Mouse (Mus musculus): ENCODE measurements around the gene Kif17.

Gene Kif17

DNA sequence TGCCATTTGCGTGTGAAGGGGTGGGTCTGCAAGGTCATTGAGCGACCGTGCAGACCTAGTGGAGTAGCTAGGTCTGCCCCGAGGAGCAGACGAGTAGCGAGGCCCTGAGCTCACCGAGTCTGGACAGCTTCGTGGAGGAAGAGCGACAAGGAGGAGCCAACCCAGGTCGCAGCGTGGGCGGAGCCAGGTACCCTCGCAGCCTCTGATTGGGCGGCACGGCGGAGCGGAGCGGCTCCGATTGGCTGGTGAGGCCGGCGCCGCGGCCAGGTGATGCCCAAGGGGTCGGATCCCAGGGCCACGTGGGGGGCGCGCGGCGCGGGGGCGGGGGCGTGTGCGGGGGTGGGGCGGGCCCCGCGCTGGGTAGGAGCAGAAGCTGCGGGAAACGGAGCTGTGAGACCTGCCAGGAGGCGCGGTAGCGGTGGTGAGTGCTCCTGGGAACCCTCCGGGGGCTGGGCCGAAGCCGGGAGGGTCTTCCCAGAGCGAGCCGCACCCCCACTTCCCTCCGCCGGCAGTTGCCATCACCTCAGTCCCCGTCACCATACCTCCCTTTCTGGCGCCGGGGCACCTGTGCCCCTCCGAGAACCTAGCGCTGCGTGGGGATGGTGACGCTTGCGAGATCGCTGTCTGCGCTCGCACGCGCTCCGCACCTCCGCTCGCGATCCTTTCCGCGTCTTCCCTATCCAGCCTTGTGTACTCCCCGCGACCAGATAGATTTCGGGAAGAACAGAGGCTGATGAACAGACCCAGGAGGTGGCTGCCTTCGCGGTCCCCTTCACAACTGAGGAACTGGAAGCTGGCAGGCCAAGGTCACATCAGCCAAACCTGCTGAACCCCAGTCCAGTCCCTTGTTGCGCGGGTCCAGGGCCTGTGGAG is at the start of gene Kif17, which contains the start of gene Sh2d5:
Gene Kif17 (plus strand): TSS at position 348 of the 873 bp plus-strand sequence.
Gene Sh2d5 (plus strand): TSS at position 316 of the 873 bp plus-strand sequence.
- peak; percentile 91 for DNase-seq (ENCODE audit: low read depth, low spot score)

DNA sequence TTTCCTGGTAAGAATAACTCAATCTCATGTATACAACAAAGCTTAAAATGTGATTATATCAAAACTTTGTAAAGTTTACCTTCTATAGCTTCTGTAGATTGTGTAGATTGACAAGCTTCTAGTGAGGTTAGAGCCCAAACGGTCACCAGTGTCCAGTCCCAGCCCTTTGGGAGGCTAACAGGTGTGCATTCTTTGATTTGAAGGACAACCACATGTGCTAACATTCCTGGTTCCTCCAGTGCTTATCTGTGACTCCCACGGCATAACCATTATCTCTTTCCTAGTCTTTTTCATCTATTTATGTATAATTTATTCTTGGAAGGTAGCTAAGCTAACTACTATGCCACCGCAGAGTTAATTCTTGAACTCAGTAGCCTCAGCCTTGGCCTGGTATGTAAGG is 49.5 kb upstream of the Kif17 start:
- no peak for DNase-seq (ENCODE audit: low read depth, low spot score)

DNA sequence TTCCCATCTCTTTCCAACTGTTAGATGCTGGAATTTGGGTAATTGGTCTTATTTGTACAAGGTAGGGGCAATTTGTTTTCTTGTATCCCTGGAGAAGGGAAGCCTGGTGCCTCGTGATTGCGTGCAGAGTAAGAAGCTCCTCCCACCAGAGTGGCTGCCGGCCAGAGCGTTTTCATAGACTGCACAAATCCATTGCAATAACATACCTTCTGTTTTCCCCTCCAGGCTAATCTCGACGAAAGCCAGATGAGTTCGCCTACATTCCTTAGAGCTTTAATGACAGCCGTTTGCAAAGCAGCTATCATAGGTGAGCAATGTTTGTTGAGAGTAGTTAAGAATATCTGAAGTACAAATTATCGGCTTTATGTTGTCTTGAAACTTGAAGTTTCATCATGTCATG is 48.5 kb upstream of the Kif17 start:
- peak; percentile 16 for DNase-seq (ENCODE audit: low read depth, low spot score)

DNA sequence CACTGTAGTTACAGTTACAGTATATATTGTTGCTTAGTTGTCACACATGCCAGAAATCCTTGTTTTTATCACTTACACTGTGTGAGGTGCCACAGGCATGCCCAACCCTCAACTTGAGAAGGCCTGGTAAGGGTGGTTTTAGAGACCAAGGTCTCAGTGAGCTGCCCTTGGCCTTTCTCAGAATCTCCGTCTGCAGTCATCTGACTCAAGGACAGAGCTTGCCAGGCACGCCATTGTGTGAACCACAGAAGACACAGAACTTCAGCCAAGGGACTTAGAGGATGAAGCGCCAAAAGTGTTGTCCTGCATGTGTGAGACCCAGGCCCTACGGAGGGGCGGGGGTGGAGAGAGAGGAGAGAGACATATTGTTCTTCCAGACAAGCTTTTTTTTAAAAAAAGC is 40.1 kb upstream of the Kif17 start:
- no peak for DNase-seq (ENCODE audit: low read depth, low spot score)

DNA sequence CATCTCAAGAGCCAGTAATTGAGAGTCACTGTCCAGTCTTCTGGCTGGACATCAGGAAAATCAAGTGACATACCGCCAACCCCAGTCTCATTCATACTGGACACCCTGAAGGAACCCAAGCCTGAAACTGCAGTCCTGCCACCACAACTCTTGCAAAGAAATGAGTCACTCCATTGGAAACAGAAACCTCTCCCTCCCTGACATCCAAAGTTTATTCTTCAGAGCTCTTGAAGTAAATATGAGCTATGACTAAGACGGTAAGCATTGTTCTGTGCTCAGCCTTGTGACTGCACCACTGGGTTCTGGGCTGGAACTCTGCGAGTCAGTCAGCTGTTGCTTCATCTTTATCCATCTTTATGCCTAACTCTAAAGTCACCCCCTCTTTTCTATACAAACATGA is 36.4 kb upstream of the Kif17 start:
- DNase-seq (ENCODE audit: low read depth, low spot score), result no peak

DNA sequence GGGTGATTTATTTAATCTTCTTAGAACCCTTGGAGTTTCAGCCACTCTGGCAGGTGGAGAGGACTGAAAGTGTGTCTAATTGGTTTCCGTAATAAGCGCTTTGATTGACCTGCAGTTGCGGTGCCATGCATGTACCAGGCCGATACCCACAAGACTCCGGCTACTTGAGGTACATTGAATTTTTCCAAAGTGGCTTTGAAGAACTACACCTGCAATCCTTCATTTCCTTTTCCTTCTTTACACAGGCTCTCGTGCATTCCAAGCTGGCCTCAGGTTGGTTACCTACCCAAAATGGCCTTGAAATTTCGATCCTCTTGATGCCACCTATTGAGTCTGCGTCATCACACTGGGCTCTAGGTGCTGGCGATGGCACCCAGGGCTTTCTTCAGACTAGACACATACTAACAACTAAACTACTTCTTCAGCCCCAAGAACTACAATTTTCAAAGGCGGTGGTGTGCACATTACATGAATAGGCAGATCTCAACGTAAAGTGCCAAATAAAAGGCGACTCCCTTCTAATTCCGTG is 34.5 kb upstream of the Kif17 start:
- no peak for DNase-seq (ENCODE audit: low read depth, low spot score)

DNA sequence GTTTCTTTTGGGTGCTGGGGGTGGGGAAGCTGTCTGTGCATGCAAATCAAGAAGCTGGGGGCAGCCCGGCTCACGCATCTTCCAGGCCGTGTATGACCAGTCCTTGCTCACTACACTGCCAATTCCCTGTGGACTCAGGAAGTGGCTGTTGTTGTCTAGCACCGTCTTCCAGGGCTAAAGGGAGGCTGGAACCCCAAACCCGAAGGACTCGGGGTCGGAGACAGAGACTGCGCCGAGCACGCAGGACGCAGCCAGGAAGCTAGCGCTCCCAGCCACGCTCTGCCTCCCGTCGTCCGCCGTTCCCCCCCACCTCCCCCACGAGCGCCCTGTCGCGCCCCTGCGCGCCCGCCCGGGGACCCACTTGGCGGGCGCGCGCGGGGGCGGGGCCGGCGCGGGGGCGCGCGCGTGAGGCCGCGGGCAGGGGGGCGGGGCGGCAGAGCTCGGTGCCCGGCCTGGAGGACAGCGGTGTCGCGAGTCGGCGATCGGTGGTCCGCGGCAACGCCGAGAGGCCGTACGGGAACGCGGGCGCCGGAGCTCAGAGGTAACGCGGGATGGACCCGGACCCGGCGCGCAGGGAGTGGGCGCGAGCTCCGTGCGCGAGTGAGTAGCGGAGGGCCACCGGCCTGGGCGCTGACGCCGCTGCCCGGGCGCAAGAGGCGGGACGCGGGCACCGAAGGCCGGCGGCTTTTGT is 33.9 kb upstream of the Kif17 start, which contains the start of gene Hp1bp3:
Gene Hp1bp3 (plus strand): TSS at position 97 of the 691 bp plus-strand sequence.
- peak; percentile 75 for DNase-seq (ENCODE audit: low read depth, low spot score)

DNA sequence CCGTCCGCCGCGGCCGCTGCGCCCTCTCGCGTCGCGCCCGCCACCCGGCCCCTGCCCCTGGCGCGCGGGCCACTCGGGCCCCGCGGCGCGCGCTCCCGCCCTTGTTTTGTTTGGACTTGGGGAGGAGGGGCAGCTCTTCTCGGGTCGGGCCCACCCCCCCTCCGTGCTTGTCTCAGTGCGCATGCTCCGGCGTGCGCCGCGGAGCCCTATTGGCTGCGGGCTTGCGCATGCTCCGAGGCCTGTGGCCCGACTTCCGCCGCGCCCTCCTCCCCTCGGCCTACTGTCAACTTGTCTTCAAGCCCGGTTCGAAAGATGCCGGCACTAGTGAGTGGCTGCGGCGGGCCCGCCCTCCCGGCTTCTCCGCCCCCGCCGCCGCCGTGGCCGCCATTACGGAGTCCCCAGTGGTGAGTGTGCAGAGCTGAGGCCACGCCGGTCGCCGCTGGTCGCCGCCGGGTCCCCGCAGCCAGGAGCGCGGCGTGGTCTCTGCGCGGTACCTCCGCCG is 33.3 kb upstream of the Kif17 start:
- peak; percentile 97 for DNase-seq (ENCODE audit: low read depth, low spot score)

DNA sequence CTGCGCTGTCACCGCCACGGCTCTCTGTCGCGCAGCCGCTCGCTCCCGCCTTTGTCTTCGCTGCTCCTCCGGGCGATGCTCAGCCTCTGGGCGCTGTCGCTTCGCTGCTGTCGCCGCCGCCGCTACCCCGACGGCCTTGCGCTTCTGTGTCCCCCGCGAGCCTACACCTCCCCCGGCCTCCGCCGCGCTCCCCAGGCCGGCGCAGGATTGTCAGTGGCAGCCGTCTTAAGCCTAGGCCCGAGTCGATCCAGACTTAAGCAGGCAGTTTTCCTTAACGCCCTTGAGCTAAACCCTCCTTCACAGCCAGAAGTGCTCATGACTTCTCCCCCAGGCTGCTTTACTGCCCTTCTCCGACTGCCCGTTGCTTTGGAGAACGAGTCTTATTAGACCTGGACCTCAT is 32.8 kb upstream of the Kif17 start:
- DNase-seq (ENCODE audit: low read depth, low spot score), result peak; percentile 46

DNA sequence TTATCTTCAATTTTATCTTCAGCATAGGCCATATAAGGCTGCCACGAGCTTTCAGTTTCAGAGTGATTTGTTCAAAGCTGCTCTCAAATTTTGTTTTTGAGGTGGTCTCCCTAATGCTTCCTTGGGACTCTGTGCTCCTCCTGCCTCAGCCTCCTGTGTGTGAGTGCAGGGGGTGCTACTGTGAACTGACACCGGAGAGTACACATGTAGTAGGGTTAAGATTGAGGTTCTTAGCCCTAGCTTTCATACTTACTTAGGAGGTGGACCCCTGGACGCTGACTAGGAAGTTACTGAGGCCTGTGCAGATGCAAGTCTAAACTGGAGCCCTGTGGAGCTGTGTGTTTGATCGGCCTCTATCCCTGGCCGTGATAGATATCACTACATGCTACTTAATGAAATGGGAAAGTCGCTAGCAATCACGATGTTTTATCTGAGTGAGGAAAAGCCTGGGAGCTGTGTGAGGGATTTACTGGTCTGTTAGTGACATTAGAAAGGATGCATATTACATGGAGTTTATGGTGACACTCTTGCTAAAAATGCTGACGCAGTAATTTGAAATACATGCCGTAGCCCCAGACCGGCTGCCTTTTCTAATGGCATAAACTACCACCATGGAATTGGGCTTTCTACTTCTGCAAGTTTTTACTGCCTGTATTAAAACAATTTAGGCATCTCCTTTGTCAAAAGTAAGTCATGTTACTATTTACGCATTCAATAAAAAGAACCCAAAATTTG is 32.1 kb upstream of the Kif17 start:
- DNase-seq (ENCODE audit: low read depth, low spot score), result no peak

DNA sequence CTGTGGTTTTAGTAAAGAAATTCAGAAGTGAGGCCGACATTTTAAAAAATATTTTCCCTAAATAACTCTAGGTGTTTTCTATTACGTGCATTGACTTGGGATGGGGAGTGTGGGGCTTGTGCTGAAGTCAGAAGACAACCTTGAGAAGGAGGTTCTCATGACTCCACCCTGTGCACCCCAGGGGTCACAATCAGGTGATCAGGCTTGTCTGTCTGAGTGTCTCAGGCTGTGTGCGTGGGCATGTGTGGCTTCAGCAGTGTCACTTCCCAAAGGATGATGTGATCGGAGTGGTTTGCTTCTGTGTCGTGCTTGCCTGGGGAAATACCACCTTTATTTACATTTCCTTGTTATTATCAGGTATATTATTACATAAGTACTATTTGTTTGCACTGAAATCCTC is 30.9 kb upstream of the Kif17 start:
- peak; percentile 56 for DNase-seq (ENCODE audit: low read depth, low spot score)

DNA sequence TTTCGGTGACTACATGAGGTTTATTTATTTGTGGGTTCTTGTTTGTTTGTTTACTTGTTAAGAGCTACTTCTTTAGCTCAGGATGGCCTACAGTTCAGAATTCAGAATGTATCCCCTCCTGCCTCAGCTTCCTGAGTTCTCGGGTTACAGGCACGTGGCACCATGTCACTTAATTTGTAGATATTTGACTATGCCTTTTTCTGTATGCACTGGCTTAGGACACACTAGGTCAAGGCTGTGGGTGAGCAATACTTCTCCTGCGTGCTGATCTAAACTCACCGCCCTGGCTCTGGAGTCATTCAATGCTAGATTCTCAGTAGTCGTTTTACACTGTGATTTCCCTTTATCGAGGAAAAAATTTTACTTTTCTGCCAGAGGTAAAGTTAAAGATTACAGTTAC is 29.5 kb upstream of the Kif17 start:
- no peak for DNase-seq (ENCODE audit: low read depth, low spot score)

DNA sequence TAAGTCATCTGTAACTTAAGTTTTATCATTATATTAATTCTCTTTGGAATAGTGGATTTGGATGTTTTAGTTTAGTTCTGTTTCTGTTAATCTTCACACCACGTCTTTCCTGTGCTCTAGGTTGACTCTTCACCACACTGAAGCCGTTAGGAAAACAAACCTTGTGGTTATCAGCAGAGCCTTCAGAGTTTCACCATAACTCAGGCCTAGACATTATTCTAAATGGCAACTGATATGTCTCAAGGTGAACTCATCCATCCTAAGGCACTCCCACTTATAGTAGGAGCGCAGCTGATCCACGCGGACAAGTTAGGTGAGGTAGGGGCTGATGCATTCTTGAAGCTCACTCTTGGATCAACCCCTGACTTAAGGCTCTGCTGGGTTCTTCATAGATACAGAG is 28.8 kb upstream of the Kif17 start:
- no peak for DNase-seq (ENCODE audit: low read depth, low spot score)

DNA sequence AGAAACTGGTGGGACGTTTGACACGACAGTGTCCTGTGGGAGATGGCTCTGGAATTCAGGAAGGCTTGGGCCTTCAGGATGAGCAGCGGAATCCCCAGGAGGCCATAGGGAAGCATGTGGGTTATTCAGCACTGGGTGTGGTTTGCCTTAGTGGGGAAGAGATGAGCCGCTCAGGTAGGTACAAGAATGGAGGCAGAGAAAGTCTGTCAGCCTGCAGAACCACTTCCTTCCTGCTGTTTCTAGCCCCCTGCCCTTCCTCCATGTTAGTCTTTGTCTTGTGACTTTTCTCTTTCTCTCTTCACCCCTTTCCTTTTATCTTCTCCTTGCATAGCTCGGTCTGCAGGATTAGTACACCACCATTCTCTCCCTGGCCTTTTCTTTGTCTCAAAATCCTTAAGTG is 27.8 kb upstream of the Kif17 start:
- peak; percentile 44 for DNase-seq (ENCODE audit: low read depth, low spot score)

DNA sequence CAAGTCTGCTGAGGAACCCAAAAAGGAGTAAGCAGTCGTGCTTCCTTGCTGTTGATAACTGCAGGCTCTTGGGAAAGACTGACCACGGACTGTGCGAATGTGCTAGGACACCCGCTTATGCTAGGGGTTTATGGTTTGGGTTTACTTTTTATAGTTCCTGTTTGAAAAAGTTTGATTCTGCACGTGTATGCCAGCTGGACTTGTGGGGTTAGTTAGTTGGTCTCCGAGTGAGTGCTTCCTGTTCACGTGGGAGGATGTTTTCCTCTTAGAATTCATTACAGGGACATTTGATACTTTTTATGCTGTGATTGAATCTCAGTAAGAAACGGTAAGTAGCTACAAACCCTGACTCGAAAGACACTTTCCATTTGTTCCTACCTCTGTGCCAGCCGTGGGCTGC is 26.6 kb upstream of the Kif17 start:
- DNase-seq (ENCODE audit: low read depth, low spot score), result no peak

DNA sequence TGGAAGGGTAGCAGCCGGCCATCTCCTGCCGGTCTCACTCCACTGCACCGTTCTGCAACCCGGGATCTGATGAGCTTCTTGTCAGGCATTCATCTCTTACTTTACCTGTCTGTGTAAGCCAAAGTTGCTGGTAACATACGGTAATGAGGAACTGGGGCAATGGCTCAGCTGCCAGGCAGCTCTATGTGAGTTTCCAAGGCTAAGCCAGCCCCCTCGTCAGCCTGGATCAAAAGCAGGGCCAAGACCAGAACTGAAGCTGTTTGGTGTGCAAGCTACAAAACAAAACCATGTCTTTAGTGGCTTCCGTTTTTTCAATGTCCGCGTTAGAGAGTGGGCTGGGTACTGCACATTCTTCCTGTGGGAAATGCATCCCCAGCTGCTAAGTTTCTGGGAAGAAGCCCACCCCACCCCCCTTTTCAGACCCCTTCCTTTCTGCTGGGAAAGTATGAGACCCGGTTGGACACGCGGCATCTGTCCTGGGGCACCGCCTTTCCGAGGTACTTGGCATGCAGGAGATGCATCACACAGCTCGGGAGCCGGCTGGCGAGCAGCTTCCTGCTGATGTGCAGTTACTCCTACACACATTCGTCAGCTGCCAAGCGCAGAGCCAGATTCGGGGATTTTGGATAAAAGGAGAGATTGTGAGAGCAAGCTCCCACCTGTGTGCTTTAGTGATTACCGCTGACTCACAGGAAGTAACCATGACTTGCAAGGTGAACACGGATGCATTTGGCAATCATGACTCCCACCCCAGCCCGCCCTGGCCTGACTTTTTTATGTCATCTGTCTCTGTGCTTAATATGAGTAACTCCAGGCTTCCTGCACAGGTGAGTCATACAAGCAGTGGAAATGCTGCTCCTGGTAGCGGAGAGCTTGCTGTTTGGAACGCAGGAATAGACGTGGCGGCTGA is 3.2 kb upstream of the Kif17 start:
- peak; percentile 65 for DNase-seq (ENCODE audit: low read depth, low spot score)

DNA sequence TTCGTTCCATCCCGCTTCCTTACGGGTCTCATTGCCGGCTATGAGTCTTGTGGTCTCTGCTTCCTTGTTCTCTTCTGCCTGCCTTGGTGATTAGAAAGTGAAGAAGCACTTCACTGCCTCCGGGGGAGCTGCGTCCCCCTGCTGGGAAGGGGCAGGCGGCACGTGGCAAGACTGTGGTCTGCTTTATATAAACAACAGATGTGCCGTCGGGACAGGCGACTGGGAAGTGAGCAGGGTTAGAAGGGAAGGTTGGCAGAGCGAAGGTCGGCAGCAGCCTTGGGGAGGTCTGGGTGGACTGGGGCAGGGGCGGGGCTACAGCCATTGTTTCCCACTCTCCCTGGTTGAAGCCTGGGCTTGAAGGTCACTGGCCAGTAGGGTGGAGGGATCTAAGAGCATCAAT is 1.6 kb downstream of the Kif17 start:
- DNase-seq (ENCODE audit: low read depth, low spot score), result peak; percentile 43

DNA sequence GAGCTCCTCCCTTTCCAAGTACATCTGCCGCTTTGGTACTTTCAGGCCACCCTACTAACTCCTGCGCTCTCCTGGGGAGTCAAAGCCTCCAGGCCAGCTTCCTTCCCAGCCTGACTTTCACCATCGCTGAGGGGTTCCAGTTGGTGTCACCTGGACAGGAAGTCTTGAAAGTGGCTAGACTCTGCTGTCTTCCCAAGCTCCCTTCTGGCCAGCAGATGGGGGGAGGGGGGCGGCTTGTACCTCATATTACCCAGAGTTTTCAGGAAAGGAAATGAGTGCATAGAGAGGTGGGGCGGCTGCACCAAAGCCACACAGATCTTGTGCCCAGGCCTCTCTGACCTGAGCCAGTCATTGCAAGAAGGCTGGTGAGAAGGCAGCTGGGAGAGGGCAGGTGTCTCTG is 2.0 kb downstream of the Kif17 start:
- DNase-seq (ENCODE audit: low read depth, low spot score), result no peak

DNA sequence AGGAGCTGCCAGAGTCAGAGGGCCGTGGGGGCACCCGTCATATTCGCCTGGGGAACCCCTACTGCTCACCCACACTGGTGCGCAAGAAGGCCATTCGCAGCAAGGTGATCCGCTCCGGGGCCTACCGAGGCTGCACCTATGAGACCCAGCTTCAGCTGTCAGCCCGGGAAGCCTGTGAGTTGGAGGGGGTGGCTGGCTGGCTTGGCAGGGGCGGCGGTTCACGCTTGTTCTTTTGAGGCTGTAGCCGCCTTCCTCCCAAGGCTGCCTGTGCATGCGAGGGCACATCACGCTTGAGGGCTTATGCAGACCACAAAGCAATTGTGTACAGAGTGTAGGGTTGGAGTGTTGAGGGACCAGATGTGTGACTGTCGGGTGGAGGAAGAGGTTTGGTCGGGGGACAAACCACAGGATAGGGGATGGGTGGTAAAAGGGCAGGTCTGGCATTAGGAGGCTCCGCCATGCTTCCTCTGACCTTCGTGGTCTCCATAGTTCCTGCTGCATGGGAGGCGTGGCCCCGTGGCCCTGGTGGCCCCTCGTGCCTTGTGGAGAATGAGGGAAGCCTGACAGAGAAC is 7.0 kb downstream of the Kif17 start:
- no peak for DNase-seq (ENCODE audit: low read depth, low spot score)

DNA sequence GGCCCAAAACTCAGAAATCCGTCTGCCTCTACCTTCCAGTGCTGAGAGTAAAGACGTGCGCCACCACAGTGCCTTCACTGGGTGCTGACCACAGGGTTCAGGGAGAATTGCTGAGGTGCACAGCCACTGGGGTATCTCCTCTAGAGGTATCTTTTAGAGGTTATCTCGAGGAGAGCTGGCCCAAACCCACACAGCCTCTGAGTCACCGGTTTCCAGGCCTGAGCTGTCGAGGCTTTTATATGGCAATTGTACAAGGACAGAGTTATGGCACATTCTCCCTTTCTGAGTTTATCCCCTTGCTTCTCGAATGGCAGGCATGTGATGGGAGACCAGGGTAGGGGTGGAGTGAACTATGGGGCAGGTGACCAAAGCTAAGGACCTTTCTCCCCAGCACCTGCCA is 8.4 kb downstream of the Kif17 start:
- DNase-seq (ENCODE audit: low read depth, low spot score), result no peak
